Mouse (Mus musculus) G1E (cell line): ENCODE measurements around the gene 2200002J24Rik.

Source experiments
- CTCF ChIP-seq: IDR thresholded peaks from 2 replicates; pipeline ENCODE4 v1.5.1; 2012; ENCODE audit warnings: low read depth, low read length, inconsistent platforms, mixed read lengths
- GATA1 ChIP-seq: IDR thresholded peaks from 2 replicates; pipeline ENCODE4 v1.6.1; 2012; ENCODE audit warnings: borderline replicate concordance, low read length, inconsistent platforms, mixed read lengths
- GATA2 ChIP-seq: IDR thresholded peaks from 2 replicates; pipeline ENCODE4 v1.6.1; 2012; ENCODE audit warnings: low read depth, low read length, inconsistent platforms, borderline replicate concordance
- POLR2AphosphoS5 ChIP-seq: IDR thresholded peaks from 2 replicates; pipeline ENCODE4 v1.6.1; 2012; ENCODE audit warnings: low read depth, low read length, inconsistent platforms; ENCODE audit not compliant: insufficient replicate concordance
- TAL1 ChIP-seq: conservative IDR thresholded peaks from 2 replicates; pipeline ENCODE4 v1.6.1; 2012; ENCODE audit warnings: low read depth, low read length, inconsistent platforms, mixed read lengths

DNA sequence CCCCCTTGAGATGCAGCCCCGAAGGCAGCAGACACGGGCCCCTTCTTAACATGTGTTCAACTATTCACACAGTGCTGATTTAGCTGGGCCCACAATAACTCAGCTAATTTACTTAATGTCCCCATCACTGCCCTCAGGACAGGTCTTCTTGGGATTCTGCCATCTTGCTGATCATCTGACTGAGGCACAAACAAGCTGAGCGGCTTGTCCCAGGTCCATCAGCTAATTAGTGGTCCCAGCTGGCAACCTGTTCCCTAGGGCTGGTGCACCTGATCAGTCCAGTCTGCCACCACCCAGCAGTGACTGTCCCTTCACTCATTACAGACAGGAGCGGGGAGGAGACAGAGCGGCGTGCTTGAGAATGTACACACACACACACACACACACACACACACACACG, 22.6 kb downstream of the 2200002J24Rik start:
- TF ChIP-seq TAL1: no peak
- TF ChIP-seq CTCF: no peak
- TF ChIP-seq GATA1: no peak
- no peak for TF ChIP-seq POLR2AphosphoS5
- TF ChIP-seq GATA2: no peak
